ENCODE assay signal across 9 mouse cellular contexts in genomic region chr16:94227328-94228018, GRCm38 (mm10).
DNase-seq lines count a peak whose midpoint lies in the region; ATAC-seq lines count a peak whose summit lies in the region.
"Had no signal": no experiment of that assay in that cellular context is flagged by ENCODE, and none has a peak within 500 bp of the region (broad histone marks: within the 10 kb centered on the region; RNA-seq: fewer than 3 reads in every experiment).

No protein-coding gene starts in this region.

- WGBS in embryonic facial prominence, embryonic 13.5 days = 12% methylated on average over 18 of the region's 18 CpGs
- WGBS in heart, embryonic 12.5 days = 62% methylated on average over 18 of the region's 18 CpGs
- 12% methylated on average over 18 of the region's 18 CpGs for whole genome bisulfite sequencing in neural tube, embryonic 11.5 days

- no peak overlapping the region for H3K4me3 ChIP-seq in embryonic facial prominence, embryonic 13.5 days
- H3K4me3 ChIP-seq in heart, embryonic 12.5 days = no peak overlapping the region
- H3K4me3 ChIP-seq in neural tube, embryonic 11.5 days (ENCODE audit: low read depth, low read length) = no peak overlapping the region
- H3K4me3 ChIP-seq: megakaryocyte, embryonic 14.5 days had no signal

- DNase-seq in right cerebral cortex, adult 2 months (ENCODE audit: low spot score in 2 of 2) = peak; percentile 27 to 29
- DNase-seq in right cerebral cortex, postnatal 36 days (ENCODE audit: low spot score in 2 of 2) = no peak
- DNase-seq in kidney, postnatal 25 days = peak; percentile 87 to 93
- DNase-seq in neural tube, embryonic 11.5 days (ENCODE audit: low spot score) = peak; percentile 79
- DNase-seq in thymus, adult 18-20 months = no peak

- peaks cover 3% of the 10 kb centered on the region; the same call in 1 of the 2 replicates for H3K36me3 ChIP-seq in embryonic facial prominence, embryonic 13.5 days
- H3K36me3 ChIP-seq in heart, embryonic 12.5 days = 0 out of 2 replicates have a peak, but pooled peaks cover 5% of the 10 kb centered on the region
- H3K36me3 ChIP-seq in neural tube, embryonic 11.5 days (ENCODE audit: control insufficient read depth, insufficient read depth, low read length) = no peaks in the 10 kb centered on the region

- peak overlapping the region; percentile 37 for H3K4me2 ChIP-seq in embryonic facial prominence, embryonic 13.5 days
- H3K4me2 ChIP-seq in heart, embryonic 12.5 days = no peak overlapping the region
- H3K4me2 ChIP-seq in neural tube, embryonic 11.5 days (ENCODE audit: low read depth) = no peak overlapping the region

- no peak overlapping the region for H3K27ac ChIP-seq in embryonic facial prominence, embryonic 13.5 days
- H3K27ac ChIP-seq in heart, embryonic 12.5 days (ENCODE audit: poor library complexity, severe bottlenecking) = no peak overlapping the region
- no peak overlapping the region for H3K27ac ChIP-seq in neural tube, embryonic 11.5 days (ENCODE audit: low read depth, low read length)

- H3K9me3 ChIP-seq in embryonic facial prominence, embryonic 13.5 days = no peaks in the 10 kb centered on the region
- no peaks in the 10 kb centered on the region for H3K9me3 ChIP-seq in heart, embryonic 12.5 days (replicated peaks)
- no peaks in the 10 kb centered on the region for H3K9me3 ChIP-seq in neural tube, embryonic 11.5 days (ENCODE audit: control insufficient read depth, low read length)

- ATAC-seq in embryonic facial prominence, embryonic 13.5 days (ENCODE audit: insufficient number of reproducible peaks, insufficient read depth, low FRiP score, low TSS enrichment, low read depth) = peak; percentile 62; the same call in 1 of the 2 replicates
- peak; percentile 18; the same call in 1 of the 2 replicates for ATAC-seq in heart, embryonic 12.5 days (ENCODE audit: insufficient number of reproducible peaks, low FRiP score)
- peak; percentile 87 for ATAC-seq in neural tube, embryonic 11.5 days (ENCODE audit: insufficient read depth, low FRiP score, low TSS enrichment)
- no peak for ATAC-seq in CD4-positive, CD25-positive, alpha-beta regulatory T cell, adult 4 months

- peaks cover 26% of the 10 kb centered on the region for H3K4me1 ChIP-seq in embryonic facial prominence, embryonic 13.5 days
- H3K4me1 ChIP-seq in heart, embryonic 12.5 days (replicated peaks) = no peaks in the 10 kb centered on the region; the same call in 1 of the 2 replicates
- H3K4me1 ChIP-seq in neural tube, embryonic 11.5 days (ENCODE audit: control insufficient read depth, insufficient read depth, low read length) = 0 out of 2 replicates have a peak, but pooled peaks cover 2% of the 10 kb centered on the region

- H3K9ac ChIP-seq in embryonic facial prominence, embryonic 13.5 days = no peak overlapping the region
- no peak overlapping the region for H3K9ac ChIP-seq in heart, embryonic 12.5 days
- no peak overlapping the region for H3K9ac ChIP-seq in neural tube, embryonic 11.5 days (ENCODE audit: low read length)

- peaks cover 42% of the 10 kb centered on the region for H3K27me3 ChIP-seq in embryonic facial prominence, embryonic 13.5 days
- no peaks in the 10 kb centered on the region for H3K27me3 ChIP-seq in heart, embryonic 12.5 days (replicated peaks)
- peaks cover 62% of the 10 kb centered on the region for H3K27me3 ChIP-seq in neural tube, embryonic 11.5 days (ENCODE audit: control insufficient read depth, insufficient read depth, low read length)
- H3K27me3 ChIP-seq: megakaryocyte, embryonic 14.5 days had no signal

Comparison
In these comparisons a context has a peak if more than half of its experiments do, and no peak if none do; other contexts are left out.
1. DNase-seq: peak in right cerebral cortex, adult 2 months (2 of 2), kidney, postnatal 25 days (2 of 2) and neural tube, embryonic 11.5 days (single experiment); none in right cerebral cortex, postnatal 36 days (0 of 2) and thymus, adult 18-20 months (0 of 2).